8 mouse cellular contexts compared by ENCODE assay signal in genomic region chr14:76739836-76740597, GRCm38 (mm10).
DNase-seq lines count a peak whose midpoint lies in the region; ATAC-seq and TF ChIP-seq lines count a peak whose summit lies in the region.

No protein-coding gene starts in this region.

- H3K9ac ChIP-seq in kidney, embryonic 16.5 days (replicated peaks; ENCODE audit: low read length) = no peak overlapping the region
- H3K9ac ChIP-seq in liver, embryonic 16.5 days (ENCODE audit: low read depth, low read length) = no peak overlapping the region

- TF ChIP-seq POLR2A in kidney, adult 2 months (IDR thresholded peaks at IDR 0.05; ENCODE audit: low read depth, low read length) = no peak

- H3K4me2 ChIP-seq in kidney, embryonic 16.5 days (replicated peaks; ENCODE audit: low read depth, low read length) = no peak overlapping the region
- H3K4me2 ChIP-seq in liver, embryonic 16.5 days (ENCODE audit: low read depth, low read length) = no peak overlapping the region

- DNase-seq in kidney, adult 2 months = peak; percentile 35
- DNase-seq in cerebellum, postnatal 36 days = peak; percentile 82 to 85
- DNase-seq in frontal cortex, postnatal 25 days (ENCODE audit: low spot score in 2 of 2) = peak; percentile 51 to 70
- DNase-seq in kidney, postnatal 14 days = peak; percentile 29
- peak; percentile 60 for DNase-seq in retina, embryonic 14.5 days (ENCODE audit: low spot score)

- no peak for ATAC-seq in kidney, embryonic 16.5 days (ENCODE audit: low FRiP score, low TSS enrichment)
- peak; percentile 27; the same call in 1 of the 2 replicates for ATAC-seq in liver, embryonic 16.5 days (ENCODE audit: low read depth)
- no peak for ATAC-seq in erythroblast, adult 5-6 weeks (replicated peaks; ENCODE audit: low FRiP score, poor library complexity, severe bottlenecking)

- no peak overlapping the region for H3K27ac ChIP-seq in kidney, adult 2 months (ENCODE audit: insufficient read depth, low read depth, low read length)
- H3K27ac ChIP-seq in kidney, embryonic 16.5 days (ENCODE audit: low read length) = no peak overlapping the region
- no peak overlapping the region for H3K27ac ChIP-seq in liver, embryonic 16.5 days (ENCODE audit: low read length)

- 83% methylated on average over 25 of the region's 25 CpGs for WGBS in kidney, adult 2 months
- 73% methylated on average over 25 of the region's 25 CpGs for WGBS in kidney, embryonic 16.5 days
- 66% methylated on average over 22 of the region's 25 CpGs for WGBS in liver, embryonic 16.5 days (ENCODE audit: insufficient replicate concordance)

- no peaks in the 10 kb centered on the region for H3K36me3 ChIP-seq in kidney, adult 2 months (ENCODE audit: control insufficient read depth, insufficient read depth, low read length)
- H3K36me3 ChIP-seq in kidney, embryonic 16.5 days (ENCODE audit: insufficient read depth, low read length) = no peaks in the 10 kb centered on the region
- no peaks in the 10 kb centered on the region for H3K36me3 ChIP-seq in liver, embryonic 16.5 days (ENCODE audit: control insufficient read depth, insufficient read depth)

- H3K4me3 ChIP-seq in kidney, adult 2 months (ENCODE audit: insufficient read depth, low read depth, low read length) = no peak overlapping the region
- no peak overlapping the region for H3K4me3 ChIP-seq in kidney, embryonic 16.5 days (ENCODE audit: low read length)
- no peak overlapping the region for H3K4me3 ChIP-seq in liver, embryonic 16.5 days (ENCODE audit: low read depth, low read length)

- TF ChIP-seq CTCF in kidney, adult 2 months (conservative IDR thresholded peaks at IDR 0.05; ENCODE audit: insufficient read depth, insufficient read length, low read depth, low read length) = peak; percentile 57

- H3K27me3 ChIP-seq in kidney, adult 2 months (replicated peaks; ENCODE audit: control insufficient read depth, insufficient read depth, low read length) = no peaks in the 10 kb centered on the region
- H3K27me3 ChIP-seq in kidney, embryonic 16.5 days (ENCODE audit: insufficient read depth, low read length) = no peaks in the 10 kb centered on the region
- H3K27me3 ChIP-seq in liver, embryonic 16.5 days (ENCODE audit: control insufficient read depth, insufficient read depth, low read depth, low read length) = no peaks in the 10 kb centered on the region

- no peaks in the 10 kb centered on the region for H3K4me1 ChIP-seq in kidney, adult 2 months (ENCODE audit: control insufficient read depth, insufficient read depth, low read length)
- no peaks in the 10 kb centered on the region; the same call in 1 of the 2 replicates for H3K4me1 ChIP-seq in kidney, embryonic 16.5 days (ENCODE audit: insufficient read depth, low read length)
- no peaks in the 10 kb centered on the region; the same call in 1 of the 2 replicates for H3K4me1 ChIP-seq in liver, embryonic 16.5 days (ENCODE audit: control insufficient read depth, low read depth, low read length)

- H3K9me3 ChIP-seq in kidney, embryonic 16.5 days (ENCODE audit: low read length) = no peaks in the 10 kb centered on the region
- no peaks in the 10 kb centered on the region for H3K9me3 ChIP-seq in liver, embryonic 16.5 days (replicated peaks; ENCODE audit: control insufficient read depth, low read length)

Comparison
In these comparisons a context has a peak if more than half of its experiments do, and no peak if none do; other contexts are left out.
1. DNase-seq: peak in every context shown above with its lines; median percentile 84 in cerebellum, postnatal 36 days; 60 in frontal cortex, postnatal 25 days; 60 in retina, embryonic 14.5 days; 35 in kidney, adult 2 months; 29 in kidney, postnatal 14 days.